Mouse (Mus musculus): ENCODE measurements at regions not wholly inside any gene's neighbourhood (a gene's known extent, or its start where the extent isn't known, plus 50 kb on each side); places are given as distances from the start of the nearest gene placed in this dataset.

DNA sequence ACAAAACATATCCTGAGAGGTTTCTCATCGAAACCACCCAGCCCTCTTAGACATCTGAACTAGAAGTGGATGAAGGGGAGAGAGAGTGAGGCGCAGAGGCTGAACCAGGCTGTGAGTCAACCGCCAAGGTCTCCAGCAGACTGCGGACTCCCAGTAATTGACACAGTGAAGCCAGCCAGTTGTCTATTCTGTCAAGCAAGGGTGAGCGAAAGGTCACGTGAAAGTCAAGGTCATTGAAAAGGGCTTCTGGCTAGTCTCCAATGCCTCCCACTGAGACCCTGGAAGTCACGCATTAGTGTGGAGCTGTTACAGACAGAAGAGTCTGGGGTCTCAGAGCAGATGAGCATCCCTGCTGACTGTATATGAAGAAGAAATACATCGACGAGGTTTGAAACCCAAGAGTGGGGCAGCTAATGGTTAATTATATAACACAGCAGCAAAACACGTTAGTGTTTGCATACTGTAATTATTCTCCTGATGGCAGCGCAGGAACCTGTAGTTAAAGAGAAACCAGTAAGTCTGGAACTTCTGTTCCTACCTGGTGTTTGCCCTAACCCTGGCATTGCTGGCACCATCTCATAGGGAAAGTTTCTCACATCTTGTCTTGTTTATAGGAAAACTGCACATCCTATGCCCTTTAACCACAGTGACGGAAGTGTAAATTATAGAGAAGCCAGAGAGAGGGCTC, 181.5 kb upstream of the Jmjd1c start:
- Histone ChIP-seq H3K4me1 (replicated peaks; ENCODE audit: control insufficient read depth, insufficient read depth, low read length) (peaks cover 18% of the 10 kb centered on the region; the same call in 1 of the 2 replicates), H3K4me2 (ENCODE audit: low read depth, low read length) (0 out of 2 replicates have a peak overlapping the region, but pooled peaks have one; percentile 12), H3K27ac (ENCODE audit: low read length) (no peak overlapping the region), H3K9me3 (ENCODE audit: control insufficient read depth, low read length) (no peaks in the 10 kb centered on the region), H3K4me3 (ENCODE audit: low read length) (no peak overlapping the region), H3K27me3 (ENCODE audit: control insufficient read depth, insufficient read depth, low read depth, low read length) (no peaks in the 10 kb centered on the region), H3K9ac (ENCODE audit: low read length) (no peak overlapping the region), H3K36me3 (ENCODE audit: control insufficient read depth, insufficient read depth, low read length) (no peaks in the 10 kb centered on the region)
- 50% methylated on average over 12 of the region's 12 CpGs for WGBS
- no peak for ATAC-seq (ENCODE audit: low read depth)

GRCm38 (mm10) chr10:66915801-66916200, 180.1 kb upstream of the Jmjd1c start:
- no peak overlapping the region for H3K4me3 ChIP-seq (ENCODE audit: low read length)
- H3K9ac ChIP-seq (ENCODE audit: low read length) = no peak overlapping the region
- no peaks in the 10 kb centered on the region for H3K27me3 ChIP-seq (ENCODE audit: control insufficient read depth, insufficient read depth, low read depth, low read length)
- H3K4me2 ChIP-seq (ENCODE audit: low read depth, low read length) = no peak overlapping the region
- H3K27ac ChIP-seq (ENCODE audit: low read length) = no peak overlapping the region
- H3K4me1 ChIP-seq (replicated peaks; ENCODE audit: control insufficient read depth, insufficient read depth, low read length) = peaks cover 24% of the 10 kb centered on the region
- H3K36me3 ChIP-seq (ENCODE audit: control insufficient read depth, insufficient read depth, low read length) = no peaks in the 10 kb centered on the region
- no peak for ATAC-seq (ENCODE audit: low read depth)
- H3K9me3 ChIP-seq (ENCODE audit: control insufficient read depth, low read length) = no peaks in the 10 kb centered on the region
- 57% methylated on average over 10 of the region's 10 CpGs for WGBS

DNA sequence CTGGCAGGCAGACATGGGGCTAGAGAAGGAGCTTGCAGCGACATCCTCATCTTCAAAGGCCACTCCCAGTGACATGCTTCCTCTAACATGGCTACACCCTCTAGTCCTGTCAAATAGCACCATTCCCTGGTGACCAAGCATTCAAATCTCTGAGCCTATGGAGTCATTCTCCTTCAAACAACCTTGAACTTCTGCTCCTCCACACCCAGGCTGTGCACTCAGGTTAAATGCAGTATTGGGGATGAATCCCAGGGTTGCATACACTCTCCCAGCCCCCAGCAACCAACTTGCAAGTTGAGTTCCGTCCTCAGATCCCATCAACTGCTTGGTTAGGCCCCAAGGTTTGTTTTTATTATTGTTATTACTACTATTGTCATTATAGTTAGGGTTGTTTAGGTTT, 178.2 kb upstream of the Jmjd1c start:
- no peaks in the 10 kb centered on the region for H3K36me3 ChIP-seq (ENCODE audit: control insufficient read depth, insufficient read depth, low read length)
- no peak for ATAC-seq (ENCODE audit: low read depth)
- no peaks in the 10 kb centered on the region for H3K27me3 ChIP-seq (ENCODE audit: control insufficient read depth, insufficient read depth, low read depth, low read length)
- no peak overlapping the region for H3K9ac ChIP-seq (ENCODE audit: low read length)
- WGBS = 87% methylated on average over 2 of the region's 2 CpGs
- H3K4me2 ChIP-seq (ENCODE audit: low read depth, low read length) = no peak overlapping the region
- H3K4me1 ChIP-seq (replicated peaks; ENCODE audit: control insufficient read depth, insufficient read depth, low read length) = peaks cover 33% of the 10 kb centered on the region
- no peak overlapping the region for H3K4me3 ChIP-seq (ENCODE audit: low read length)
- no peaks in the 10 kb centered on the region for H3K9me3 ChIP-seq (ENCODE audit: control insufficient read depth, low read length)
- H3K27ac ChIP-seq (ENCODE audit: low read length) = no peak overlapping the region

DNA sequence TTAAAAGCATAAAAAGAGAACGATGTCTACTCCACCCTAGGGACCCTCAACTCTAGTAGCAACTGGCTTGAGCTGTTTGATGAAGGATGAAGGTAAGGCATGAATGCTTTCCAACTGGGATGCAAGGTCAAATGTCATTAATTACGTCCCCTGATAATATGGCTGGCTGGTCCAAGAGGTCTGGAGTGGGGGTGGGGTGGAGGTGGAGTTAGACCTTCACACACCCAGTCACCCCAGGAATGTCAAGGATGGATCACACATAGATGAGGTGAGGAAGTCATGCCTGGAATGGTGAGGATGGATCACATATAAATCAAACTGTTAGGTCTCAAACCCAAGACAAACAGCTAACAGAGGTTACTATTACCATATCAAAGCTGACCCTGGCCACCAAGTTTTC, 177.2 kb upstream of the Jmjd1c start:
- H3K27me3 ChIP-seq (ENCODE audit: control insufficient read depth, insufficient read depth, low read depth, low read length) = no peaks in the 10 kb centered on the region
- WGBS = 79% methylated on average over 2 of the region's 2 CpGs
- H3K4me2 ChIP-seq (ENCODE audit: low read depth, low read length) = no peak overlapping the region
- H3K9ac ChIP-seq (ENCODE audit: low read length) = no peak overlapping the region
- H3K36me3 ChIP-seq (ENCODE audit: control insufficient read depth, insufficient read depth, low read length) = no peaks in the 10 kb centered on the region
- no peak overlapping the region for H3K4me3 ChIP-seq (ENCODE audit: low read length)
- H3K9me3 ChIP-seq (ENCODE audit: control insufficient read depth, low read length) = no peaks in the 10 kb centered on the region
- H3K27ac ChIP-seq (ENCODE audit: low read length) = no peak overlapping the region
- H3K4me1 ChIP-seq (replicated peaks; ENCODE audit: control insufficient read depth, insufficient read depth, low read length) = peaks cover 28% of the 10 kb centered on the region
- ATAC-seq (ENCODE audit: low read depth) = no peak

DNA sequence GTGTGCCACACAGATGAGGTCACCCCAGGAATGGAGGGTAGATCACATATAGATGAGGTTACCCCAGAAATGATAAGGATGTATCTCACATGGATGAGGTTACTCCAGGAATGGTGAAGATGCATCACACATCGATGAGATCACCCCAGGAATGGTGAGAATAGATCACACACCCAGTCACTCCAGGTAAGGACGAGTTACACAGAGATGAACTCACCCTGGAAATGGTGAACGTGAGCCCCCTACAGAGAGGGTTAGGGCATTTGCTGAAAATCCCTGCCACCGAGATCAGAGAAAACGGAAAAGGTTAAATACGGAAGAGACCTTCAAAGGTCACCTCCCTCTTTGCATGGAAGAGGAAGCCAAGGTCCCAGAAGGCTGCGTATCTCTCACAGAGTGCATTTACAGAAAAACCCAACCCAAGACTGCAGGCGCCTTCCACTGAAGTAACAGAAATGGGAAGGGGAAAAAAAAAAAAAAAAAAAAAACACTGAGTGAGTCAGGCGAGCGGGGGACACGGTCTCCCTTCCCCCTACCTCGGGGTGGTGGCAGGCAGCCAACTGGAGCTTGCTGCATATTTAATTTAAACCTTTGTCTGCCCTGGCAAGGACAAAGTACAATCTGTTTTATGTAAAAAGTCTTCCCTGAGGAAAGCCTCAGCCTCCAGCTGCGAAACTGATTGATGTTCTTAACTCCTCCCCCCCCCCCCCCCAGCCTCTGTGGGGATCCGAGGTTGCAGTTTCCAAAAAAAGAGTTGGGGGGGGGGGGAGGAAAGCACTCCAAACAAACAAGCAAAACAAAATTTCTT, 175.8 kb upstream of the Jmjd1c start:
- Histone ChIP-seq H3K9me3 (ENCODE audit: control insufficient read depth, low read length) (no peaks in the 10 kb centered on the region), H3K4me3 (ENCODE audit: low read length) (peak overlapping the region; percentile 30), H3K4me2 (ENCODE audit: low read depth, low read length) (peak overlapping the region; percentile 53), H3K27ac (ENCODE audit: low read length) (peak overlapping the region; percentile 89), H3K4me1 (replicated peaks; ENCODE audit: control insufficient read depth, insufficient read depth, low read length) (peaks cover 22% of the 10 kb centered on the region), H3K27me3 (ENCODE audit: control insufficient read depth, insufficient read depth, low read depth, low read length) (no peaks in the 10 kb centered on the region), H3K36me3 (ENCODE audit: control insufficient read depth, insufficient read depth, low read length) (no peaks in the 10 kb centered on the region), H3K9ac (ENCODE audit: low read length) (0 out of 2 replicates have a peak overlapping the region, but pooled peaks have one; percentile 36)
- 1% methylated on average over 13 of the region's 14 CpGs for WGBS
- peak; percentile 64 for ATAC-seq (ENCODE audit: low read depth)

- ATAC-seq (ENCODE audit: low read depth) = peak; percentile 90
- 4% methylated on average over 27 of the region's 27 CpGs for WGBS
- H3K36me3 ChIP-seq (ENCODE audit: control insufficient read depth, insufficient read depth, low read length) = no peaks in the 10 kb centered on the region
- H3K9ac ChIP-seq (ENCODE audit: low read length) = peak overlapping the region; percentile 36; the same call in 1 of the 2 replicates
- H3K27ac ChIP-seq (ENCODE audit: low read length) = peak overlapping the region; percentile 89
- H3K27me3 ChIP-seq (ENCODE audit: control insufficient read depth, insufficient read depth, low read depth, low read length) = no peaks in the 10 kb centered on the region
- H3K9me3 ChIP-seq (ENCODE audit: control insufficient read depth, low read length) = no peaks in the 10 kb centered on the region
- peaks cover 24% of the 10 kb centered on the region for H3K4me1 ChIP-seq (replicated peaks; ENCODE audit: control insufficient read depth, insufficient read depth, low read length)
- peak overlapping the region; percentile 30 for H3K4me3 ChIP-seq (ENCODE audit: low read length)
- peak overlapping the region; percentile 53 for H3K4me2 ChIP-seq (ENCODE audit: low read depth, low read length)
Observed at GRCm38 (mm10) chr10:66920761-66921684, 174.9 kb upstream of the Jmjd1c start.

DNA sequence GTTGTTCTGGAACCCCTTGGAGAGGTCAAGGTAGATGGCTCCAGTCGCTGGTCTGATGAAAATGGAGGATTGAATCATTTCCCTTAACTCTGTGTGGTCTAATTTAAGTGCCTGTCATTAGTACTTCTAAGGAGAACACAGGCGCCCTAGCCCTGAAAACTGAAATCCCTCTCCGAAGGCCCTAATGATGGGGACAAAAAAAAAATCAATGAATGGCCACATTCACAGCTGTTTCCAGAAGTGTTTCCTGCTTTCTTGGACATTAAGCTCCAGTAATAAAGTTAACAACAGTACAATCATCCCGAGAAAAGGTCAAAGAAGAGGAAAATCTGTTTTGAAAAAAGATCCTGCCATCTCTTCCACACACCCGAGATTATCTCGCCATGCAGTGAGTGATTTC, 174.1 kb upstream of the Jmjd1c start:
- peak overlapping the region; percentile 53 for H3K4me2 ChIP-seq (ENCODE audit: low read depth, low read length)
- ATAC-seq (ENCODE audit: low read depth) = no peak
- peaks cover 24% of the 10 kb centered on the region for H3K4me1 ChIP-seq (replicated peaks; ENCODE audit: control insufficient read depth, insufficient read depth, low read length)
- peak overlapping the region; percentile 89 for H3K27ac ChIP-seq (ENCODE audit: low read length)
- no peaks in the 10 kb centered on the region for H3K9me3 ChIP-seq (ENCODE audit: control insufficient read depth, low read length)
- no peak overlapping the region for H3K4me3 ChIP-seq (ENCODE audit: low read length)
- 20% methylated on average over 6 of the region's 6 CpGs for WGBS
- H3K9ac ChIP-seq (ENCODE audit: low read length) = no peak overlapping the region
- H3K36me3 ChIP-seq (ENCODE audit: control insufficient read depth, insufficient read depth, low read length) = no peaks in the 10 kb centered on the region
- no peaks in the 10 kb centered on the region for H3K27me3 ChIP-seq (ENCODE audit: control insufficient read depth, insufficient read depth, low read depth, low read length)

GRCm38 (mm10) chr10:66922314-66922713, 173.6 kb upstream of the Jmjd1c start:
- H3K27ac ChIP-seq (ENCODE audit: low read length) = peak overlapping the region; percentile 89
- H3K4me2 ChIP-seq (ENCODE audit: low read depth, low read length) = no peak overlapping the region
- no peaks in the 10 kb centered on the region for H3K36me3 ChIP-seq (ENCODE audit: control insufficient read depth, insufficient read depth, low read length)
- H3K4me1 ChIP-seq (replicated peaks; ENCODE audit: control insufficient read depth, insufficient read depth, low read length) = peaks cover 24% of the 10 kb centered on the region
- ATAC-seq (ENCODE audit: low read depth) = no peak
- H3K9me3 ChIP-seq (ENCODE audit: control insufficient read depth, low read length) = no peaks in the 10 kb centered on the region
- no peak overlapping the region for H3K4me3 ChIP-seq (ENCODE audit: low read length)
- 56% methylated on average over 6 of the region's 6 CpGs for WGBS
- H3K27me3 ChIP-seq (ENCODE audit: control insufficient read depth, insufficient read depth, low read depth, low read length) = no peaks in the 10 kb centered on the region
- no peak overlapping the region for H3K9ac ChIP-seq (ENCODE audit: low read length)

DNA sequence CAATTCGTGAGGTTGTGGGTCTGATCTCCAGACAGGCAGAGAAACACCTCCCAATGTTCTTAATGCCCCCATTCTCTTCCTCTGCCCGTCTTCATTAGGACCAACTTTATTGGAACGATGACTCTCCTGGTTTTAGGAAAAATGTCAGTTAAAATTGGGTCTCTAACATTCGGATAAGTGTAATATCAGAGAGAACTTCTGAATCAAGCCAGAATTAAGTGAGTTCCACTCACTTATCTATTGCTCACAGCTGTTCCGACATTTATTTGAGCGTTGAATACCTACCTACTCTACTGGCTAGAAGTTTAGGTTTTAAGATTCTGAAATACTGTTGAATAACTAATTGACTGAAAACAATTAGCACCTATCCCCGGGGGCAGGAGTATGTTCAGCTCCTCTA, 172.0 kb upstream of the Jmjd1c start:
- H3K4me3 ChIP-seq (ENCODE audit: low read length) = no peak overlapping the region
- H3K36me3 ChIP-seq (ENCODE audit: control insufficient read depth, insufficient read depth, low read length) = no peaks in the 10 kb centered on the region
- H3K27me3 ChIP-seq (ENCODE audit: control insufficient read depth, insufficient read depth, low read depth, low read length) = no peaks in the 10 kb centered on the region
- no peaks in the 10 kb centered on the region for H3K9me3 ChIP-seq (ENCODE audit: control insufficient read depth, low read length)
- WGBS = 90% methylated on average over 7 of the region's 7 CpGs
- H3K4me2 ChIP-seq (ENCODE audit: low read depth, low read length) = no peak overlapping the region
- ATAC-seq (ENCODE audit: low read depth) = no peak
- no peak overlapping the region for H3K9ac ChIP-seq (ENCODE audit: low read length)
- H3K27ac ChIP-seq (ENCODE audit: low read length) = no peak overlapping the region
- peaks cover 30% of the 10 kb centered on the region for H3K4me1 ChIP-seq (replicated peaks; ENCODE audit: control insufficient read depth, insufficient read depth, low read length)
